Mouse (Mus musculus) G1E (cell line): ENCODE measurements around the gene Galntl6.

Experiments used
- CTCF ChIP-seq: IDR thresholded peaks from 2 replicates; pipeline ENCODE4 v1.5.1; 2012; ENCODE audit warnings: low read depth, low read length, inconsistent platforms, mixed read lengths
- GATA2 ChIP-seq: IDR thresholded peaks from 2 replicates; pipeline ENCODE4 v1.6.1; 2012; ENCODE audit warnings: low read depth, low read length, inconsistent platforms, borderline replicate concordance

DNA sequence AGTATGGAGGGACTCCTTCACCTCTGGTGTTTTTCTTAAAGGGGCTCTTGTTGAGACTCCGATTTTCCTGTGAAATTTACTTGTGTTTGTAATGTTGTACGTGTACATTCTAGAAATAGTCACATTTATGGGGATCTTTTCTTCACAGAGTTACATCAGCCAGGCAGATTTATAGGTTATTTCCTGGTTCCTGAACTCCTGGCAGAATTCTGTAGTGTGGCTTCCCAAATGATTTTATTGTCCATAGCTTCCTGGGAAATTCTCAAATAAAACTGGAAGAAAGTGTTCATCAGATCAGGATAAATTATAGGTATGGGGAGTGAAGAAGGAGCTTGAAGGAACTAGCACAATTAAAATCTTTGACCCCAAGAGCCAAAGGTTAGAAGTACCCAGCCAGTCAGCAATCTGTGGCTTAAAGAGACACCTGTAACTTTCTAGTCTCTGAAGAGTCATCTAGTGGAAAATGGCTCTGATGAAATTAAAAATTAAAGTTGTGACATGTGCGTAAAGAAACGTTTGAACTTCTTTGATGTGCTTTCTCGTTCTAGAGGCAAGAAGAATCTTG, 972.5 kb downstream of the Galntl6 start:
- no peak for TF ChIP-seq CTCF
- TF ChIP-seq GATA2: no peak
